Mouse (Mus musculus) urinary bladder, postnatal 25 days (tissue): ENCODE measurements around the gene Pir.
A peak's percentile ranks its signal among the peaks of the same experiment; 100 is the strongest.

ENCODE experiments used
- DNase-seq: peaks from one replicate; pipeline ENCODE4 v3.0.0; 2022; ENCODE audit warnings: low spot score

Pir gene

DNA sequence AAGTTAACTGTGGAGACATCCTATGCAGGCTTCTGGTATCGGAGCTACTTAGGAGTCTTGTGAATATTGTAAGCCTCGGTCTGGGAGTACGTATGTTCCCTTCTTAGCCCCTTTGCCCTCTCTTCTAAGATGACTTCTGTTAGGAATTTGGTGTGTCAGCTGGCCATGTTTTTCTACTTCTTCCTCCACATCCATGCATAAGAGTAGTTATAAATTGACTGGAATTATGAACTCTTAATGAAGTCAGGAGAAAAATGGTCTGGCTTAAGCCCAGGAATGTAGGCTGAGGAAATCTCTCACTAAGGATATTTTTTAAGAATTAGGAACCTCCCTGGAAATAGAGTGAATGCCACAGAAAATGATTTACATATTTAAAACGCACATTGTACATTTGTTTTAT lies 69.4 kb downstream of the Pir start:
- DNase-seq, result no peak

DNA sequence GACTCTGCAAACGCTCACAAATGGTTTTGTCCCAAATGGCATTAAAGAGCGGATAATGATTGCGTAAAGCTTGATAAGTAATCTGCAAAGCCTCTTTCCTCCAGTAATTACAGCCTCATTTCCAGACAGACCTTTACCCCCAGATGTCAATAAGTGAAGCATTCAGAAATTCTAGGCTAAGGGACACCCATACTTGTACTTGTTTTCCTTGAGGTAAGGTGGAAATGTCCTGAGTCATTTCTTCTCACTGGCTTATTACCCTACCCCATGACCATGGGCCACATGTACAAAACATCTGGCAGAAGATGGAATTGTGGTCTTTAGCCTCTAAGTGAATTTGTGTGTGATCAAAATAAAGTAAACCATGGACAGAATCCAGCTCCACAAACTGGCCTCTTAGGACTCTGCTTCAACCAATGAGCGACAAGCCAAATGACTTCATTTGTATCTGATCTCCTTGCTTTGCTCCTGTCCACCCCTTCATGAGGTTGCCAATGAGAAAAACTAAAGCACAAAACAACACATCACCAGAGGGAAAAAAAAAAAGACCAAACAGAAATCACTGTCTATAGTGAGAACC lies 76.3 kb downstream of the Pir start:
- no peak for DNase-seq

DNA sequence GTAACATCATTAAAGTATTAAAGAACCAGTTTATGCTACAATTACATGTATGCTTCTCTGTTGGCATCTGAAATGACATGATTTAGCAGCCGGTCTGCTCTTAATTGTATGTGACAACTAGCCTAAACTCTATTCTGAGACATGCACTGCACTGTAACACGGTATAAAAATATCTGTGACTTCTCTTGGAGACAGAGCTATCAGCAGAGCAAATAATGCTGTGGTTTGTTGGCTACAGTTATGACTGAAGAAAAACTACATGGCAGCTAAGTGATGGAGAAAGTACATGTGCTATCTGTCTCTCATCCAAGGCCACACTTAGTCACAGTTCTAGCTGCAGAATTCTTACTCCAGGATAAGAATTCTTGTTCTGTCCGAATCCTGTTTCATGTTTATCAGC lies 79.8 kb downstream of the Pir start:
- no peak for DNase-seq

DNA sequence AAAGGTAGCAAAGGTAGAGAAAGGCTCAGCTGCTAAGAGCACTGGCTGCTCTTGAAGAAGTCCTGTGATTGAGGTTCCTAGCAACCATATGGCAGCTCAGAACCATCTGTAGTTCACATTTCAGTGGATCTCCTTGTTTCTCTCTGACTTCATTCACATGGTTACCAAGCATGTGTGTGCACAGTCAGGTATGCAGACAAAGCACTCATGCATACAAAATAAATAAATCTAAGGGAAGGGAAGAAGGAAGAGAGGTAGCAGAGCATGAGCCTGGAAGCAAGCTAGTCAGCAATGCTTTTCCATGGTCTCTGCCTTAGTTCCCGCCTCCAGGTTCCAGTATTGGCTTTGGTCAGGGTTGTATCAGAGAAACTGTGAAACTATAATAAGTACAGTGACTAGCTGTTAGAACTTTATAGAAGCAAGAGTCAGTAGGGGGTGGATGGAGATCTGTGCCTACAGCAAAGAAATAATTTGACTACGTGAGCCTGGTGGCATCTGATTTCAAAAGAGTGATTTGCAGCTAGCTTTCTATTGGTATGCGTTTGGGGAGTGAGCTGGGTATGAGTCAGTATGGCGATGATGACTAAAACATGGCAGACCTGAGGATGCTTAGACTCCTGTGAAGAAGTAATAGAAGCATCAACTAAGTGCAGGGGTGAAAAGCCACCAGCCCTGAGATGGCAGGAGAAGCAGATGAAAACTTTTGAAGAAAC lies 96.1 kb downstream of the Pir start:
- no peak for DNase-seq

DNA sequence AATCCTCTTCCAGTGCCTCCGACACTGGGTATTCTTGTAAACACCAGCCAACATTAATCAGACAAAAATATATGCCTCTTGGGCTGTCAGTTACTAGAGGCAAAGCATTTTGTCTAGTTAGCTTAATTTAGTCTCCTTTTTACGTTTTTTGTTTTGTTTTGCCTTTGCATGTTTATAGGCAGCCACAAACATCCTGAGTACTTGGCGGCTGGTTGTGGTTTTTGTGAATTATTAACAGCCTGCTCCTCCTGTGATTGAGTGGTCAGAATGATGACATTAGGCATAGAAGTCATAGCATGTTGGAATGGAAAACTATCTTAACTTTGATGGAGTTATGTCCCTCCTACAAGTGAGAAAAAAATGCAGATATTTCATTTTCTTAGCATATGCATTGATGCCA lies 101.4 kb downstream of the Pir start:
- DNase-seq, result no peak

DNA sequence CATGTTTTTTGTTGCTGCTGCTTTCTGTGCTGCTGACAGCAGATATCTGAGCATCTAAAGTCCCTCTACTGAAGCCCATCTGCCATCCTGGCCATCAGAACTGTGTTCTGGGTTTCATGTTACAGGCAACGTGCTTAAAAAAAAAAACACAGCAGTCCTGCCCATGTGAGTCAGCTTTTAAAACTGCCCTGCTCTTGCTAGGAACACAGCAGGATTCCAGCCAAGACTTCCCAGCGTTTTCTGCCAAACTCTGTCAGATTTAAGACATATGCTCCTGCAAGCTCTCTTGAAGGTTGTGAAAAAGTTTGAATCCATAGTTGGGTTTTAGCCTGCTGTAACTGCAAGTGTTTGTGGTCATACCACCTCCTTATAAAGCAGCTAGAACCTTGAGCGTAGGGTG lies 103.9 kb downstream of the Pir start, which contains the start of gene Vegfd:
TSS of gene Vegfd (plus strand) at position 298 of the 400 bp plus-strand sequence.
- peak; percentile 7 for DNase-seq

DNA sequence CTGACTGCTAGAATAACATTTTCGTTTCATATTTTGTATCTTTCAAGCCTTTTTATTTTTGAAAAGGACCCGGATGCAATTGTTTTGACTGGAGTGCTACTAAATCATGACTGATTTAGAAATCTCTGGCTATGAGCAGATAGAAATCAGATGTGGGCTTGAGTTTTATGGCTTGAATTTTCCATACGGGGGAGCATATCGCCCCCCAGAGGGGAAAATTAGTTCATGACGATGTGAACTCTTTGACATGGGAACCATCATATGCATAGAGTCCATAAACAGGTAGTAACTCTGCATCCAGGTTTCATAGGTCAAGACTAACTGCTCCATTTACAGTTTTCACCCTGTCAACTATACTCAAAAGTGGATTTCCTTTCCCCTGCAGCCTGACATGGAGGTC lies 105.4 kb downstream of the Pir start:
- DNase-seq, result no peak

DNA sequence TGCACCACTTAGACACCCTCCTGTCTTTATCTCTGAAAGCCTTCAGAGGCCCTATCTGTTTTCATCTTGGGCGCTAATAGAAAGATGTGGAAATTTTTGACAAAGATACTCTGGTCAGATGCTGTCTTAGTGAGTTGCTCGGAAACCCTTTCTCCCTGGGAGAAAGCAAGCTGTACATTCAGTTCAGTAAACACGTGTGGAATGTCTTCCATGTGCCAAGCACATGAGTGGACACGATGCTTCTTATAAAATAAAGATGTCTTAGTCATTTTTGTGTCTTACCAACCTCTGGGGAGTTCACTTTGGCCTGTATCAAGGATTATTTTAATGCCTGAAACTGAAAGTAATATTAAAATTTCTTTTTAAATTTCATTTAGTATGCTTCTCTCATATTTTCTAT lies 110.5 kb downstream of the Pir start:
- no peak for DNase-seq

DNA sequence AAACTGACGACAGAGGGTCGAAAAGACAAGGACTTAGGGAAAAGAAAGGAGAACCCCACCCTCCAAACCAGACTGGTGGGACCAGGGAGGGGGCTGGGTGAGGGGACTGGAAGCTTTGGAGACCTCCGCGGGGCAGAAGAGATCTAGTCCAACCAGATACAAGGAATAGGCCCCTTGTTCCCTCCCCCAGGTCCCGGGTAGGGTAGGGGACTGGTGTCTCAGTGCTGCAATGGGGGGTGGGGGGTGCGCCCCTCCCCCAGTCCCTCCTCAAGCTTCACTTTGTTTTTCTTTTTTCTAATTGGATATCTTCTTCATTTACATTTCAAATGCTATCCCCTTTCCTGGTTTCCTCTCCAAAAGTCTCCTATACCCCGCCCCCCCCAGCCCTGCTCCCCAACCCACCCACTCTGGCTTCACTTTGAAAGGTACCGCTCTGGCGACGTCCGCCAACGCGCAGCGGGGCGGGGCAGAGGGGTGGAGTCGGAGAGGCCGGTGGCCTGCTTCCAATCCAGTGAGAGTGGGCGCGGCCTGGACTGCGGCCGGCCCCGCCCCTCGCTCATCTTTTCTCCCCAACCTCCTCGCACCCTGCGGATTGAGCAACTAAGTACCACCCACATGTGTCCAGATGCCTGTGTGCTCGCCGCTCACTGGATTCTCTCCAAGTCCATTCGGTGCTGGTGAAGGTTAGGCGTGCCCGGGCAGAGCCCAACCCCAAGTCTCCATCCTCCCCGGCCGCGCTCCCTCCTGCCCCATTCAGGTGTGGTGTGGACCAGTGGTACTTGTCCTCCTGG lies 112.6 kb downstream of the Pir start:
- DNase-seq, result peak; percentile 73

DNA sequence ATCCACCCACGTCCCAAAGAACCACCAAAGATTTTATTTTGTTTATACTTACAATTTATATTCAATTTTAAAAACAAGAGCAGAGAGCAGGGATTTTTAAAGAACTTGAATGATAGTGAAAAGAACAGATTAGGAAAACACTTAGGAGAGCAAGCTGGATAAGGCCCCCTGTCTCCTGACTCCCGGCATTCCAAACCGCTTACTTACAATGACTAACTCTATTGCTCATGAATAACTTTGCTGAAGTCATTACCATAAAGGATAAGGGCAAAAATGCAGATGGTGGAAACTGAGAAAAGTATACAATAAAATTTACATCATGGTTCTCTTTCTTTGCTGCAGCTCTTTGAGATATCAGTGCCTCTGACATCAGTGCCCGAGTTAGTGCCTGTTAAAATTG lies 124.9 kb downstream of the Pir start:
- DNase-seq, result no peak

DNA sequence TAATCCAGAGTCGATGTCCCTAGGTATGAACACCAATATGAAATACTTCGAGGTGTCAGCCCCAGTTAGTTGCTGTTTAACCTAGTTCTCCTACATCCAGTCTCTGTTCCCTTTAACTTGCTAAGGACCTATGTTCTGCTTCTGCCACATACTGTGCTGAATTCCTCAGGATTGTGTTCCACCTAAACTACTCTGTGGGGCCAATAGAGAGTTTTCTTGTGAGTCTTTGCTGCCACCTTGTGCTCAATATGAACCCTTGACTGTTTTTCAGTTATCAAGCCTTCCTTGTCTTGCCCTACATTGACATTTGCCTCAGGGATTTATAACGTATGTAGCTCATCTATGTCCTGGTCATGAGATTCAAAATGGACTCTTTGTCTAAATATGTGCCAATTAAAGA lies 129.3 kb downstream of the Pir start:
- no peak for DNase-seq

DNA sequence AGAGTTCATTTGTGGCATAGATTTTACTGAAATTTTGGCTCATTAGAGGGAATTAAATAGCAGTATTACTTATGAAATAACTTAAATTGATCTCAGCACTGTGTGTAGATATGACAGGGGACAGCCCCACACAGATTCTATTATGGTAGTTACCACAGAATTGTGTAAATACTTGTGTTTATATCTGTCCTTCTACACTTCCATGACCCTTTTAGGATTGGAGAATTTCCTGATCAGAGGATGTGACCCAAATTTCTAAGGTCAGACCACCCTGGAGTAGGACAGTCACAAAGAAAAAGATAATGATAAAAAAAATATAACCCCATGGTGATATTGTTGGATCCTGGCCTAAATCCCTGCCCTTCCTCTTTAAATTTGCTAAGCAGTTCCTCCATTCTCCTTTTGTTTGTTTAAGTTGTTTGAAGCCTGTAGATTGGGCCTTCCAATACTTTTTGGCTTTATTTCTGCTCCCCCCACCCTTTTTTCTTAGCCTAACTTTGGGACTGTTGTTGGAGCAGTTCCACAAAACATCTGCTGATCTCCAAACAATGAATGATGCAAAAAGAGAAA lies 136.0 kb downstream of the Pir start:
- no peak for DNase-seq

DNA sequence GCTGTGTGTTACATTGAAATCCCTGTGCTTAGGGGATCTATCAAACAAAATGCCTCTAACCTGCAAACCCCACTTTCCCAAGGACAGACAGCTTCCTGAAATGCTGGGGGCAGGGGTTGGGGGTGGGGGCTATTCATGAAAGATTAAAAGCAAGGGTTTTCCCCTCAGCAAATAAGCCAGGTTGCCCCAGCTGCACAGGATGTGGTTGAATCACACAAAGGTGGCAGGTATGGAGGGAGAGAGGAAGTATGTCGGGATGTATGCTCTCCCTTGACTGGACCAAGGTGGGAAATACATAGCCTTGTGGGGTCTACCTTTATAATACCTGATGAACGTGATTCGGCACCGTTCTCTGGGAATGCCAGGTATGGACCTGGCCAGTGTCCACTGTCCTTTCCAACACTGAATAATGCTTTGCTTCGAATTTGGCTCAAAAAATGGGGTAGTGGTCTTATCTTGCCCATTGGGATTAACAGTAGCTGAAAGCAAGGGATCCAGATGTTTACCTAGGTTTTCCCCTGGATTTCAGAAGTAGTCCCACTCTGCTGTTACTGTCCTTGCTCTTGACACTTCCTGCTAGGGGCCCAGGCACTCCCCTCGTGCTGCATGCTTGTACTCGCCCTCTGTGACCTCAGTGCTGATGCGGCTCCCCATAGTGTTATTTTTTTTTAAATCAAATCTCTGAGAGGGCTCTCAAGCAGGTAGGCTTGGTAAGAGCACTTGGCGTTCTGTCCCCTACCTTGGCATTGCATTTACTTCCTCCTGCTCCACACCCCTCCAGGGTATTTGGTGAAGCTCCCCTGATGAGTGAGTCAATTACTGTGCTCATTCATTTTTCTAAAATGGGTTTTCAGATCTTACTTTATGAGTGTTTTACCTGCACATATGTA lies 137.2 kb downstream of the Pir start:
- DNase-seq, result no peak

DNA sequence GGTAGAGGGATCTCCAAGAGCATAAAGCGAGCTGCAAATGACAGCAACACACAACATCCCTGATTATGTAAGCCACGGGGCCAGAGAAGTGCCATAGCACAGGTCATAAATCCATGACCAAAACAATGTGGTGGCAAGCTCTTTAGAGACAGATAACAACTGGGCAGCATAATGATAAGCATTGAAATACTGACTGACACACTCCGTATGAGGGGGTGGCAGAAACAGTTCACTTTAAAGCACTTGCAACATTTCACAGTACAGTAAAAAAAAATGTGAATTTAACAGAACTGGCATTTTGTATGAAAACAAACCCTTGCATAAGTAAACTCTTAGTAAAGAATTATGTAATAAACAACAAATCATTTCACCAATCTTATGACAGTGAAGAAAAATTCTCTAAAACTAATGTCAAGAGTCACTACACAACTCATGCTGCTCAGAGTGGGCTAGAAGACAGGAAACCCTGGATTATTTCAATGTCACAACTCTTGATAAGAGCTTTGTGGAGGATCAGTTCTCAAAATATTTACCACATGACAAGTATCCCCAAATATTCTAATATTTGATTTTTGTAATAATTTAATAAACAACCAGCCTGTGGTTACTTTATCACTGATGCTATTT lies 139.2 kb downstream of the Pir start:
- DNase-seq, result no peak

DNA sequence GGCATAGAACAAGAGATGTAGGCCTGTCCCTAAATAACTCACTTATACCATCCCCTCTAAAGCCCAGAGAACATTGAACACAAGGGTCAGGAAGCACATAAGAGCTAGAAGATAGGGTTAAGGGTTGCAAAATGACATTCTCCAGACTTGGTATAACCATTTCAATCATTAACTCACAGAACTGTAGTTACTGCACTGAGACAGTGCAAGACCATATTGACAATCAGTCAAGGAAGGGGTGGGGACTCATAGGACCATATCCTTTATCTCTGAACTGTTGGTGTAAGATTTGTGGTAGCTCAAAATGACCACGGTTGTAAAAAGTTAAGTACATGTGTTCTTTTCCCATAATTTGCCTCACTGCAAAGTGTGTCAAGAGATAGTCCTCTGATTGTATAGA lies 141.4 kb downstream of the Pir start:
- DNase-seq, result no peak

DNA sequence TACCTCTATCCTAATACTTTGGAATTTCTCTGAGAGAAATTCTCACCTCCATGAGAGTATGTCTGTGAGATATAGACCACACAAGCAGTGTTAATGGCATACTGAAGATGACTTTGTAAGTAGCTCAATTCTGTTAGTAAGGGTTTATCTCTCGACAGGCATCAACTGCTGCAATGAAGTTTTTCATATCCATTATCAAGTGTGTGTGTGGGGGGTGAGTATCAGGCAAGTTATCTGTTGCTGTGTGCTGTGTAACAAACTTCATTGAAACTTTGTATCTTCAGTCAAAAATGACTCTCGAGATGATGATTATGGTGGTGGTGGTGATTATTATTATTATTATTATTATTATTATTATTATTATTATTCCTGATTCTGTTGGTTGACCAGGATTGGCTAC lies 147.6 kb downstream of the Pir start:
- DNase-seq, result no peak

DNA sequence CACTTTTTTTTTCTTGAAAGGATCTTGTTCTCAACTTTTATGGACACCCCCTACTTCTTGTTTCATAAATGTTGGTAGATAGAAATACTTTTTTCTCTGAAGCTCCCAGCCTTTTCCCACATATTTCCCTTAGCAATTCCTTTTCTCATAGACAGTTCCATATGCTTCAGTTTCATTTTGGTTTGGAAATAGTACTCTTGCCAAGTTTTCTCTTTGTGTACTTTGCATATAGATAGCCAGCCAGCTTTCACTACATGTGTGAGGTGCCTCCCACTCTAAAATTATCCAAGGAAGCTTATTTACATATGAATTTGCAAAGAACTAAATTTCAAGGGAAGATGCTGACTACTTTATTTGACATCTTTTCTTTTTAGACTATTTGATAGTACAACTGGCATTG lies 148.8 kb downstream of the Pir start:
- no peak for DNase-seq

DNA sequence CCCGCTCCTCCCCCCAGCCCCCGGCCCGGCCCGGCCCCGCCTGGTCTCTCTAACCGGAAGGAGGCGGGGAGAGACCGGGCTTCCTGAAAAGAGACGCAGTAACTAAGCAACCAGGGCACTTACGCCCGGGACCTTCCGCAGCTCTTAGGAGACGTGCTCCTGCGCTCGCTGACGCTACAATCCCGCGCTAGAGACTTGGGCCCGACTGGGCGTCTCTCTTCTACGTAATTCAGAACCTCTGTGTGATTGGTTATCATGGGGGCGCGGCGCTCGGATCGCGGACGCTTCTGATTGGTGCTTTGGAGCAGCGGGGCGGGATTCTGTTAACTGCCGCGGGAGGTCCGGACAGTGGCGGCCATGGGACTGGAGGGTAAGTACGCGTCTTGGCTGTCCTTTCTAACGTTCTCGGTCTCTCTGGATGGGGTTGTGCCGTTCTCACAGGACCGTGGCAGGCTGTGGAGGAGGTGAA lies 150.3 kb downstream of the Pir start, which contains the start of gene Piga:
TSS of gene Piga (plus strand) at position 317 of the 469 bp plus-strand sequence.
- peak; percentile 62 for DNase-seq

DNA sequence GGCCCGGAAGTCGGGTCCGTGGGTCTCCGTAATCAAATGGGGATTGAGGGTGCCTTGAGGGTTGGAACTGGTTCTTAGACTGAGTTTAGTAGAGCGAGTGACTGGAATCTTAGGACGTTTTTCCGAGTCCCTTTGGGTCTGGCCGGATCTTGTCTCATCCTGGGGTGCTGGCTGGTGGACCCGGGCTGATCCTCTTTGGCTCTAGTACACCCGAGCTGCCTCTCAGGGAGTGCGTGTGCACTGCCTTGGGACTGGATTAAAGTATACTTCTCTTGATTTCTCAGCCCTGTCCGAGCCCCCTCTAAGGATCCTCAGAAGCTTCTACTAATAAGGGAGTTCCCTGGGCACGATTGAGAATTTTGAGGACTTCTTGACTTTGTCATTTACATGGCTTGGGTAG lies 150.8 kb downstream of the Pir start:
- no peak for DNase-seq

DNA sequence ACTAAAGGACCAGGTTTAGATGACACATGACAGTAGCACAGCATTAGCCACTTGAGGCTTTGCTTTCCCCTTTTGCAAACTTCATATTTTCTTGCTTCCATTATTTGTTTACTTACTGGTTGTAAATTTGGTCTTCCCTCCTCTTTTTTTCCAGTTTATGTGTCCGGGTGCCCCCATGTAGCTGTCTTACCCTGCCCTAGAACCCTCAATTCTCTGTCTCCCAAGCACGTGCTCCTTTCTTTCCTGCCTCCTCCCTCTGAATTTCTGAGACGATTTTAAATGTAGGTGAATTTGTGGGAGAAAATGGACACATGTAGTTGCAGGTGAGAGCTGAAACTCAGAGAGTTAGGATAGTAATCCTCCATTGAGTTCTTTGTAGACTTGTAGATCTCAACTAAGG lies 151.3 kb downstream of the Pir start:
- no peak for DNase-seq
